In genomic region chr4:141281578-141281977, GRCm38 (mm10) we compare ENCODE assay signal across 13 mouse cellular contexts. TPM values are rescaled to one million over a fixed set of nuclear protein-coding genes. Genes with fewer than 3 reads are reported as not detected.
DNase-seq lines count a peak whose midpoint lies in the region; ATAC-seq and TF ChIP-seq lines count a peak whose summit lies in the region.
"Had no signal": no experiment of that assay in that cellular context is flagged by ENCODE, and none has a peak within 500 bp of the region (broad histone marks: within the 10 kb centered on the region; RNA-seq: fewer than 3 reads in every experiment).

No protein-coding gene starts in this region.

- TF ChIP-seq EP300 in lung, postnatal 0 days (IDR thresholded peaks at IDR 0.05), result no peak; the same call in 1 of the 2 replicates

- no peaks in the 10 kb centered on the region for H3K36me3 ChIP-seq in heart, embryonic 11.5 days (ENCODE audit: control insufficient read depth, insufficient read depth, low read length)
- no peaks in the 10 kb centered on the region for H3K36me3 ChIP-seq in lung, postnatal 0 days (ENCODE audit: insufficient read depth, low read length)
- H3K36me3 ChIP-seq in limb, embryonic 15.5 days, result no peaks in the 10 kb centered on the region
- H3K36me3 ChIP-seq in small intestine, adult 2 months (ENCODE audit: control insufficient read depth, insufficient read depth, low read length), result no peaks in the 10 kb centered on the region
- H3K36me3 ChIP-seq in forebrain, embryonic 16.5 days (ENCODE audit: control insufficient read depth, insufficient read depth), result no peaks in the 10 kb centered on the region
- H3K36me3 ChIP-seq: midbrain, embryonic 13.5 days; neural tube, embryonic 12.5 days had no signal

- 0 out of 2 replicates have a peak overlapping the region, but pooled peaks have one; percentile 12 for H3K27ac ChIP-seq in heart, embryonic 11.5 days (ENCODE audit: low read depth, low read length)
- H3K27ac ChIP-seq in lung, postnatal 0 days (ENCODE audit: low read length), result peak overlapping the region; percentile 69
- 0 out of 2 replicates have a peak overlapping the region, but pooled peaks have one; percentile 22 for H3K27ac ChIP-seq in limb, embryonic 15.5 days
- H3K27ac ChIP-seq in small intestine, adult 2 months (ENCODE audit: insufficient read depth, low read depth, low read length), result peak overlapping the region; percentile 67
- no peak overlapping the region for H3K27ac ChIP-seq in forebrain, embryonic 16.5 days (ENCODE audit: low read length)
- H3K27ac ChIP-seq: midbrain, embryonic 13.5 days; neural tube, embryonic 12.5 days had no signal

- intact Hi-C loops in heart, postnatal 25 days (cut with DNase I), result no loop called here

- H3K9me3 ChIP-seq in heart, embryonic 11.5 days (replicated peaks; ENCODE audit: control insufficient read depth, low read length), result no peaks in the 10 kb centered on the region
- H3K9me3 ChIP-seq in lung, postnatal 0 days (ENCODE audit: low read length), result no peaks in the 10 kb centered on the region
- no peaks in the 10 kb centered on the region for H3K9me3 ChIP-seq in limb, embryonic 15.5 days
- H3K9me3 ChIP-seq in forebrain, embryonic 16.5 days (ENCODE audit: control insufficient read depth, low read length), result no peaks in the 10 kb centered on the region
- H3K9me3 ChIP-seq: midbrain, embryonic 13.5 days; neural tube, embryonic 12.5 days had no signal

- no peak overlapping the region for H3K4me3 ChIP-seq in heart, embryonic 11.5 days (ENCODE audit: low read depth, low read length)
- no peak overlapping the region for H3K4me3 ChIP-seq in lung, postnatal 0 days (ENCODE audit: low read depth, low read length)
- H3K4me3 ChIP-seq in limb, embryonic 15.5 days, result no peak overlapping the region
- no peak overlapping the region for H3K4me3 ChIP-seq in small intestine, adult 2 months (ENCODE audit: low read depth, low read length)
- H3K4me3 ChIP-seq in forebrain, embryonic 16.5 days (replicated peaks; ENCODE audit: low read length), result no peak overlapping the region
- H3K4me3 ChIP-seq: midbrain, embryonic 13.5 days; neural tube, embryonic 12.5 days had no signal

- no peak overlapping the region for H3K9ac ChIP-seq in heart, embryonic 11.5 days (ENCODE audit: low read depth, low read length)
- H3K9ac ChIP-seq in lung, postnatal 0 days (replicated peaks; ENCODE audit: low read depth), result no peak overlapping the region
- no peak overlapping the region for H3K9ac ChIP-seq in limb, embryonic 15.5 days
- H3K9ac ChIP-seq in forebrain, embryonic 16.5 days (replicated peaks; ENCODE audit: low read depth, low read length), result no peak overlapping the region
- H3K9ac ChIP-seq: midbrain, embryonic 13.5 days; neural tube, embryonic 12.5 days had no signal

- no peak for TF ChIP-seq CTCF in lung, postnatal 0 days (IDR thresholded peaks at IDR 0.05)
- no peak for TF ChIP-seq CTCF in small intestine, adult 2 months (IDR thresholded peaks at IDR 0.05; ENCODE audit: extremely low read depth, insufficient read length, insufficient replicate concordance, low read depth, low read length)

- DNase-seq in heart, postnatal 25 days (ENCODE audit: low spot score), result no peak
- no peak for DNase-seq in lung, postnatal 0 days (ENCODE audit: low spot score)
- no peak for DNase-seq in lung, postnatal 14 days
- no peak for DNase-seq in adrenal gland, postnatal 25 days
- DNase-seq: cerebellum, adult 18-20 months; layer of hippocampus, postnatal 36 days; spleen, adult 18-20 months had no signal

- H3K4me2 ChIP-seq in heart, embryonic 11.5 days, result no peak overlapping the region
- no peak overlapping the region for H3K4me2 ChIP-seq in lung, postnatal 0 days (replicated peaks; ENCODE audit: low read depth, low read length)
- no peak overlapping the region for H3K4me2 ChIP-seq in limb, embryonic 15.5 days
- H3K4me2 ChIP-seq in forebrain, embryonic 16.5 days (ENCODE audit: low read length), result no peak overlapping the region
- H3K4me2 ChIP-seq: midbrain, embryonic 13.5 days; neural tube, embryonic 12.5 days had no signal

- peaks cover 23% of the 10 kb centered on the region for H3K4me1 ChIP-seq in heart, embryonic 11.5 days (ENCODE audit: control insufficient read depth, insufficient read depth, low read length)
- H3K4me1 ChIP-seq in lung, postnatal 0 days (ENCODE audit: insufficient read depth, low read depth, low read length), result peaks cover 35% of the 10 kb centered on the region
- peaks cover 51% of the 10 kb centered on the region for H3K4me1 ChIP-seq in limb, embryonic 15.5 days
- H3K4me1 ChIP-seq in small intestine, adult 2 months (ENCODE audit: control insufficient read depth, insufficient read depth, insufficient read length, low read length), result peaks cover 44% of the 10 kb centered on the region
- H3K4me1 ChIP-seq in forebrain, embryonic 16.5 days (replicated peaks; ENCODE audit: control insufficient read depth, insufficient read depth, low read length), result no peaks in the 10 kb centered on the region

- H3K27me3 ChIP-seq in heart, embryonic 11.5 days (ENCODE audit: control insufficient read depth, insufficient read depth, low read length), result peaks cover 4% of the 10 kb centered on the region; the same call in 1 of the 2 replicates
- no peaks in the 10 kb centered on the region for H3K27me3 ChIP-seq in lung, postnatal 0 days (replicated peaks; ENCODE audit: insufficient read depth, low read length)
- no peaks in the 10 kb centered on the region for H3K27me3 ChIP-seq in limb, embryonic 15.5 days
- H3K27me3 ChIP-seq in small intestine, adult 2 months (ENCODE audit: control insufficient read depth, insufficient read depth, low read length), result no peaks in the 10 kb centered on the region
- peaks cover 6% of the 10 kb centered on the region for H3K27me3 ChIP-seq in forebrain, embryonic 16.5 days (replicated peaks; ENCODE audit: control insufficient read depth, insufficient read depth, low read length)
- H3K27me3 ChIP-seq: neural tube, embryonic 12.5 days had no signal

- WGBS in heart, embryonic 11.5 days (ENCODE audit: insufficient replicate concordance), result 25% methylated on average over 1 of the region's 1 CpGs
- WGBS in lung, postnatal 0 days, result 10% methylated on average over 1 of the region's 1 CpGs
- 50% methylated on average over 1 of the region's 1 CpGs for WGBS in limb, embryonic 15.5 days
- WGBS in small intestine, adult 2 months, result 9% methylated on average over 1 of the region's 1 CpGs
- 79% methylated on average over 1 of the region's 1 CpGs for WGBS in forebrain, embryonic 16.5 days

- no peak for ATAC-seq in heart, embryonic 11.5 days (replicated peaks; ENCODE audit: insufficient number of reproducible peaks, low FRiP score, low TSS enrichment)
- peak; percentile 14 for ATAC-seq in lung, postnatal 0 days
- ATAC-seq in limb, embryonic 15.5 days (ENCODE audit: insufficient number of reproducible peaks, low FRiP score, low TSS enrichment, low read depth), result no peak
- no peak for ATAC-seq in forebrain, embryonic 16.5 days
- ATAC-seq: midbrain, embryonic 13.5 days had no signal

- TF ChIP-seq POLR2A in small intestine, adult 2 months (IDR thresholded peaks at IDR 0.05; ENCODE audit: low read depth, low read length), result no peak

RNA-seq across cellular contexts. Expression of gene Epha2, which starts 19.5 kb away (rescaled TPM):
- 3.1 and 3.6 TPM in 2 replicates for polyA plus RNA-seq in heart, embryonic 11.5 days (2014; fragmentation: Nextera tagmentation; extraction: Ambion mirVana)
- 1 to 10 TPM; 6.8 to 7.7 TPM for total RNA-seq in heart, postnatal 25 days (2021)
- 9.7 and 10.3 TPM in 2 replicates for polyA plus RNA-seq in lung, postnatal 0 days (2015; fragmentation: Nextera tagmentation; extraction: Ambion mirVana)
- polyA plus RNA-seq in limb, embryonic 15.5 days (2015; fragmentation: Nextera tagmentation; extraction: Ambion mirVana), result 6.2 and 6.5 TPM in 2 replicates
- polyA plus RNA-seq in small intestine, adult 2 months (2012; rRNA removed), result 28.3 and 86.3 TPM in 2 replicates
- polyA plus RNA-seq in forebrain, embryonic 16.5 days (2015; fragmentation: Nextera tagmentation; extraction: Ambion mirVana), result 0.92 and 1.5 TPM in 2 replicates
- 18.7 and 19.3 TPM in 2 replicates for total RNA-seq in adrenal gland, postnatal 25 days (2021)

RNA-seq across cellular contexts. Expression of gene Arhgef19, which starts 42.3 kb away (rescaled TPM):
- 1.2 and 1.3 TPM in 2 replicates for polyA plus RNA-seq in heart, embryonic 11.5 days (2014; fragmentation: Nextera tagmentation; extraction: Ambion mirVana)
- total RNA-seq in heart, postnatal 25 days (2021), result 10 to 100 TPM; 28.5 to 36.4 TPM
- 2.9 and 3.8 TPM in 2 replicates for polyA plus RNA-seq in lung, postnatal 0 days (2015; fragmentation: Nextera tagmentation; extraction: Ambion mirVana)
- polyA plus RNA-seq in limb, embryonic 15.5 days (2015; fragmentation: Nextera tagmentation; extraction: Ambion mirVana), result 16.3 and 19.7 TPM in 2 replicates
- polyA plus RNA-seq in small intestine, adult 2 months (2012; rRNA removed), result 29.3 and 48.8 TPM in 2 replicates
- 0.71 and 1.1 TPM in 2 replicates for polyA plus RNA-seq in forebrain, embryonic 16.5 days (2015; fragmentation: Nextera tagmentation; extraction: Ambion mirVana)
- total RNA-seq in adrenal gland, postnatal 25 days (2021), result 32.6 and 44.2 TPM in 2 replicates
